Mouse (Mus musculus) testis, adult 2 months (tissue): ENCODE measurements around the gene Tmem248.

ENCODE experiments used
- CTCF ChIP-seq: fragments of 200-500 bp; IDR thresholded peaks from 2 replicates; pipeline ENCODE4 v1.5.1; 2012; ENCODE audit warnings: low read depth, mild to moderate bottlenecking, inconsistent platforms, low read length, moderate library complexity; ENCODE audit not compliant: control insufficient read depth, insufficient read depth, insufficient replicate concordance
- POLR2A ChIP-seq: fragments of 200-500 bp; IDR thresholded peaks from 2 replicates; pipeline ENCODE4 v1.6.1; 2012; ENCODE audit warnings: low read depth, mild to moderate bottlenecking, inconsistent platforms, low read length, moderate library complexity; ENCODE audit not compliant: control insufficient read depth

DNA sequence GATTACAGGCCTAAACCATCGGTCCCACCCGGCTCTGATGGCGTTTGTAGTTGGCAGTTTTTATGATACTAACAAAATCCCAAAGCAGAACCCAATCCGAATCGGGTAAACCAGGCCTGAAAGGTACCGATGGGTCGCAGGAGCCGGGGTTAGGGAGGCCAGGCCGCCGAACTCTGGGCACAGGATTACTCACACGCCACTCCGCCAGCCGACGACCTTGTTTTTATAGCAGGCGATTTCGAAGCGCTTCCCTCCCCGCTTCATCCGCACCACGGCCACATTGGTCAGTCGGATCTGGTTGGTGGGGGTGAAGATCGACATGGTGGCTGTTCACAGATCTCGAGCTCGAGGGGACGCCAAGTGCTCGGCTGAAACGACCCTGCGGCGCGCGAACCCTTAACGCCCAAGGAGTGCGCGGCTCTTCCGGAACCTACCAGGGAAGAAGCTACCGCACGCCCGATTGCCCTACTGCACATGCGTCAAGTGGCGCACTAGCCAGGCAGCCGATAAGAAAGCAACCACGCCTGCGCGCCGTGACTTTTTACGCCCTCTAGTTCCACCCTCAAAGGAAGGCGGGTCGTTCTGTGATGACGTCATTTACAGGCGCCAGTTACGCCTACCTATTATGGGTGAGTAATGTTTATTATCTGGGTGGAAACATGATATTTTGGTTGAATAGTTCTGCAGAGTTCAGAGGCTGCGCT, 38.3 kb downstream of the Tmem248 start, which contains the start of the genes Sbds and Tyw1:
- TF ChIP-seq POLR2A (peak; percentile 95), CTCF (no peak)
